Mouse (Mus musculus) adrenal gland, postnatal 25 days (tissue): ENCODE measurements at regions not wholly inside any gene's neighbourhood (a gene's known extent, or its start where the extent isn't known, plus 50 kb on each side); places are given as distances from the start of the nearest gene placed in this dataset.
A peak's percentile ranks its signal among the peaks of the same experiment; 100 is the strongest.
"Not testable (repeated sequence)": the region's sequence is repeated elsewhere in the genome, so short reads cannot be mapped to it uniquely, and the experiment has no call there.

Experiments
- DNase-seq: peaks from one replicate; pipeline ENCODE4 v3.0.0; 2021; ENCODE audit warnings: mixed read lengths

- DNase-seq: no peak
These were observed 83.9 kb upstream of the Hcrtr2 start for GRCm38 (mm10) chr9:76407549-76407948.

GRCm38 (mm10) chr9:76401897-76402670, 78.4 kb upstream of the Hcrtr2 start:
- DNase-seq: not testable (repeated sequence)

GRCm38 (mm10) chr9:76400900-76401299, 77.2 kb upstream of the Hcrtr2 start:
- DNase-seq: no peak

GRCm38 (mm10) chr9:76393763-76394162, 70.1 kb upstream of the Hcrtr2 start:
- DNase-seq: no peak

GRCm38 (mm10) chr9:76390839-76391238, 67.2 kb upstream of the Hcrtr2 start:
- peak; percentile 1 for DNase-seq
